Mouse (Mus musculus) liver, embryonic 11.5 days (tissue): Measurements from ENCODE around the gene Prr3. TPM values are rescaled to one million over a fixed set of nuclear protein-coding genes. Genes with fewer than 3 reads are reported as not detected.
"Not testable (repeated sequence)": the region's sequence is repeated elsewhere in the genome, so short reads cannot be mapped to it uniquely, and the experiment has no call there.

Experiments
- ATAC-seq: fragments of 200-750 bp; cut with Nextera tagmentation; replicated peaks from 2 replicates; pipeline ENCODE4 v1.8.0; 2017; ENCODE audit warnings: moderate number of reproducible peaks, mild to moderate bottlenecking, moderate TSS enrichment, moderate library complexity; ENCODE audit not compliant: low FRiP score
- DNase-seq: peaks from one replicate; pipeline ENCODE4 v3.0.0-alpha.2; 2017; ENCODE audit warnings: low spot score
- H3K27ac ChIP-seq: fragments of 300-500 bp; sonication (generic); 2 replicates; pipeline ENCODE4 v1.5.1; 2014; ENCODE audit warnings: mild to moderate bottlenecking, low read depth, low read length, control low read depth
- H3K27me3 ChIP-seq: fragments of 300-500 bp; sonication (generic); replicated peaks from 2 replicates; pipeline ENCODE4 v1.6.1; 2014; ENCODE audit warnings: low read length, mixed read lengths; ENCODE audit not compliant: control insufficient read depth, insufficient read depth
- H3K36me3 ChIP-seq: fragments of 300-500 bp; sonication (generic); 2 replicates; pipeline ENCODE4 v1.6.1; 2014; ENCODE audit warnings: mild to moderate bottlenecking, low read length, moderate library complexity, mixed read lengths; ENCODE audit not compliant: control insufficient read depth, insufficient read depth
- H3K4me1 ChIP-seq: fragments of 300-500 bp; sonication (generic); replicated peaks from 2 replicates; pipeline ENCODE4 v1.6.1; 2014; ENCODE audit warnings: low read length, mixed read lengths; ENCODE audit not compliant: control insufficient read depth, insufficient read depth
- H3K4me2 ChIP-seq: fragments of 300-500 bp; sonication (generic); 2 replicates; pipeline ENCODE4 v1.6.1; 2014; ENCODE audit warnings: mild to moderate bottlenecking, control low read depth, moderate library complexity
- H3K4me3 ChIP-seq: fragments of 300-500 bp; sonication (generic); 2 replicates; pipeline ENCODE4 v1.5.1; 2014; ENCODE audit warnings: low read depth, low read length, control low read depth
- H3K9ac ChIP-seq: fragments of 300-500 bp; sonication (generic); 2 replicates; pipeline ENCODE4 v1.6.1; 2014; ENCODE audit warnings: low read depth, low read length, control low read depth
- H3K9me3 ChIP-seq: fragments of 300-500 bp; sonication (generic); 2 replicates; pipeline ENCODE4 v1.6.1; 2016; ENCODE audit warnings: low read length, inconsistent platforms, mixed read lengths; ENCODE audit not compliant: control insufficient read depth
- WGBS: fragments of 180-500 bp; shearing (Covaris S2); extraction: QIAGEN DNeasy Blood & Tissue Kit; methylation state at CpG from one replicate; pipeline ENCODE4 v1.1.7; 2014; 5-methylcytosine and 5-hydroxymethylcytosine counted together
- polyA plus RNA-seq: library from polyadenylated mRNA; unstranded; fragments of >200 nt; fragmentation: Nextera tagmentation; extraction: Ambion mirVana; gene quantifications from 2 replicates; pipeline ENCODE4 v1.2.1, GENCODE M21; 2014

The Prr3 gene
- polyA plus RNA-seq, 1 experiment from 2014 or later, result 22.0 TPM

- Histone ChIP-seq H3K9ac (no peak overlapping the region; the same call in 1 of the 2 replicates), H3K27ac (no peak overlapping the region), H3K4me3 (0 out of 2 replicates have a peak overlapping the region, but pooled peaks have one; percentile 6), H3K4me2 (peak overlapping the region; percentile 19; the same call in 1 of the 2 replicates), H3K4me1 (peaks cover 14% of the 10 kb centered on the region), H3K27me3 (no peaks in the 10 kb centered on the region), H3K9me3 (no peaks in the 10 kb centered on the region), H3K36me3 (peaks cover 15% of the 10 kb centered on the region)
- WGBS, result 96% methylated on average over 2 of the region's 2 CpGs
- ATAC-seq (no peak), DNase-seq (no peak)
Measured at GRCm38 (mm10) chr17:35967621-35968020, 12.4 kb downstream of the Prr3 start.

GRCm38 (mm10) chr17:35963279-35963678, 16.8 kb downstream of the Prr3 start:
- WGBS, result 86% methylated on average over 10 of the region's 10 CpGs
- Histone ChIP-seq H3K9ac (no peak overlapping the region), H3K27me3 (no peaks in the 10 kb centered on the region), H3K9me3 (no peaks in the 10 kb centered on the region), H3K36me3 (peaks cover 57% of the 10 kb centered on the region), H3K4me3 (no peak overlapping the region), H3K27ac (no peak overlapping the region), H3K4me1 (peaks cover 5% of the 10 kb centered on the region; the same call in 1 of the 2 replicates), H3K4me2 (no peak overlapping the region)
- ATAC-seq (no peak), DNase-seq (no peak)

GRCm38 (mm10) chr17:35958533-35959223, 21.4 kb downstream of the Prr3 start:
- 94% methylated on average over 15 of the region's 15 CpGs for WGBS
- Histone ChIP-seq H3K27ac (no peak overlapping the region), H3K4me3 (no peak overlapping the region), H3K4me1 (no peaks in the 10 kb centered on the region), H3K4me2 (no peak overlapping the region), H3K9me3 (no peaks in the 10 kb centered on the region), H3K9ac (no peak overlapping the region; the same call in 1 of the 2 replicates), H3K36me3 (peaks cover 71% of the 10 kb centered on the region), H3K27me3 (no peaks in the 10 kb centered on the region)
- DNase-seq (no peak), ATAC-seq (no peak)

GRCm38 (mm10) chr17:35954665-35955064, 25.4 kb downstream of the Prr3 start:
- ATAC-seq (no peak), DNase-seq (no peak)
- WGBS, result 75% methylated on average over 8 of the region's 8 CpGs
- Histone ChIP-seq H3K27me3 (no peaks in the 10 kb centered on the region), H3K36me3 (peaks cover 32% of the 10 kb centered on the region), H3K4me3 (no peak overlapping the region), H3K4me1 (no peaks in the 10 kb centered on the region), H3K27ac (no peak overlapping the region), H3K9ac (no peak overlapping the region), H3K4me2 (no peak overlapping the region), H3K9me3 (no peaks in the 10 kb centered on the region)

GRCm38 (mm10) chr17:35952559-35952958, 27.5 kb downstream of the Prr3 start:
- not testable (repeated sequence) for H3K9me3 ChIP-seq, H3K27me3 ChIP-seq, H3K4me1 ChIP-seq, H3K9ac ChIP-seq, H3K27ac ChIP-seq, DNase-seq, H3K4me2 ChIP-seq, ATAC-seq, H3K4me3 ChIP-seq
- H3K36me3 ChIP-seq, result peaks cover 11% of the 10 kb centered on the region
- WGBS, result 86% methylated on average over 1 of the region's 3 CpGs

GRCm38 (mm10) chr17:35950946-35951345, 29.1 kb downstream of the Prr3 start:
- not testable (repeated sequence) for H3K4me3 ChIP-seq, H3K9me3 ChIP-seq, ATAC-seq, H3K27ac ChIP-seq, H3K36me3 ChIP-seq, H3K4me1 ChIP-seq, DNase-seq, H3K9ac ChIP-seq, H3K4me2 ChIP-seq, H3K27me3 ChIP-seq

- ATAC-seq (no peak), DNase-seq (no peak)
Measured at GRCm38 (mm10) chr17:35939941-35940340, 40.1 kb downstream of the Prr3 start.

GRCm38 (mm10) chr17:35939108-35939507, 40.9 kb downstream of the Prr3 start:
- Histone ChIP-seq H3K36me3 (no peaks in the 10 kb centered on the region), H3K27ac (no peak overlapping the region), H3K4me3 (no peak overlapping the region), H3K4me2 (no peak overlapping the region), H3K4me1 (no peaks in the 10 kb centered on the region), H3K9me3 (no peaks in the 10 kb centered on the region), H3K9ac (no peak overlapping the region), H3K27me3 (no peaks in the 10 kb centered on the region)
- 58% methylated on average over 2 of the region's 2 CpGs for WGBS
- ATAC-seq (no peak), DNase-seq (no peak)

More at GRCm38 (mm10) chr17:35939941-35940340, 40.1 kb downstream of the Prr3 start:
- Histone ChIP-seq H3K36me3 (no peaks in the 10 kb centered on the region), H3K27ac (no peak overlapping the region), H3K9me3 (no peaks in the 10 kb centered on the region), H3K4me3 (no peak overlapping the region), H3K4me2 (no peak overlapping the region), H3K9ac (no peak overlapping the region), H3K27me3 (no peaks in the 10 kb centered on the region), H3K4me1 (no peaks in the 10 kb centered on the region)
- 43% methylated on average over 1 of the region's 1 CpGs for WGBS

- DNase-seq (no peak), ATAC-seq (peak; percentile 63; the same call in 1 of the 2 replicates)
- Histone ChIP-seq H3K36me3 (no peaks in the 10 kb centered on the region), H3K4me1 (no peaks in the 10 kb centered on the region), H3K27me3 (no peaks in the 10 kb centered on the region), H3K27ac (no peak overlapping the region), H3K9me3 (no peaks in the 10 kb centered on the region), H3K9ac (no peak overlapping the region), H3K4me3 (no peak overlapping the region), H3K4me2 (no peak overlapping the region)
- WGBS, result 32% methylated on average over 2 of the region's 2 CpGs
Measured at GRCm38 (mm10) chr17:35937700-35938348, 42.2 kb downstream of the Prr3 start.
